Mouse (Mus musculus): ENCODE data around the gene Tigd4. TPM values are rescaled to one million over a fixed set of nuclear protein-coding genes. Genes with fewer than 3 reads are reported as not detected.

The Tigd4 gene
- total RNA-seq, 2 experiments from 2014 or later = 13.7 to 15.3 TPM

- no peak for DNase-seq
Observed at GRCm38 (mm10) chr3:84610183-84610710, 16.9 kb downstream of the Tigd4 start.

- no peak for DNase-seq
Observed at GRCm38 (mm10) chr3:84615050-84615855, 21.9 kb downstream of the Tigd4 start.

- no peak for DNase-seq
Observed at GRCm38 (mm10) chr3:84615856-84616225, 22.5 kb downstream of the Tigd4 start.

GRCm38 (mm10) chr3:84618627-84619026 lies 25.3 kb downstream of the Tigd4 start:
- DNase-seq = no peak

- no peak for DNase-seq
Observed at GRCm38 (mm10) chr3:84619056-84619455, 25.7 kb downstream of the Tigd4 start.

GRCm38 (mm10) chr3:84619725-84620124 lies 26.4 kb downstream of the Tigd4 start:
- no peak for DNase-seq

GRCm38 (mm10) chr3:84622026-84622425 lies 28.7 kb downstream of the Tigd4 start:
- DNase-seq = no peak

- DNase-seq = no peak
Observed at GRCm38 (mm10) chr3:84631586-84631985, 38.2 kb downstream of the Tigd4 start.

- no peak for DNase-seq
Observed at GRCm38 (mm10) chr3:84637095-84637494, 43.7 kb downstream of the Tigd4 start.

- no peak for DNase-seq
Observed at GRCm38 (mm10) chr3:84637890-84638578, 44.7 kb downstream of the Tigd4 start.

- DNase-seq = no peak
Observed at GRCm38 (mm10) chr3:84638858-84639257, 45.5 kb downstream of the Tigd4 start.

- no peak for DNase-seq
Observed at GRCm38 (mm10) chr3:84639767-84640500, 46.6 kb downstream of the Tigd4 start.

- no peak for DNase-seq
Observed at GRCm38 (mm10) chr3:84640536-84640935, 47.2 kb downstream of the Tigd4 start.

- no peak for DNase-seq
Observed at GRCm38 (mm10) chr3:84641391-84641790, 48.0 kb downstream of the Tigd4 start.

- DNase-seq = no peak
Observed at GRCm38 (mm10) chr3:84642942-84643341, 49.6 kb downstream of the Tigd4 start.

- no peak for DNase-seq
Observed at GRCm38 (mm10) chr3:84645156-84646006, 52.0 kb downstream of the Tigd4 start.

- DNase-seq = no peak
Observed at GRCm38 (mm10) chr3:84646007-84646290, 52.6 kb downstream of the Tigd4 start.

- no peak for DNase-seq
Observed at GRCm38 (mm10) chr3:84646331-84646845, 53.0 kb downstream of the Tigd4 start.

All from gastrocnemius, postnatal 10 days (tissue).